Mouse (Mus musculus) erythroblast, embryonic 14.5 days (primary cell): ENCODE data around the gene Upf1. TPM values are rescaled to one million over a fixed set of nuclear protein-coding genes. Genes with fewer than 3 reads are reported as not detected.

ENCODE experiments used
- H3K27me3 ChIP-seq: 2 replicates; pipeline ENCODE4 v1.6.1; 2012; ENCODE audit warnings: inconsistent platforms; ENCODE audit not compliant: control insufficient read depth
- H3K36me3 ChIP-seq: 2 replicates; pipeline ENCODE4 v1.6.1; 2012; ENCODE audit warnings: mild to moderate bottlenecking, inconsistent platforms; ENCODE audit not compliant: control insufficient read depth
- H3K4me1 ChIP-seq: 2 replicates; pipeline ENCODE4 v1.6.1; 2012; ENCODE audit warnings: inconsistent platforms; ENCODE audit not compliant: control insufficient read depth
- H3K4me3 ChIP-seq: replicated peaks from 2 replicates; pipeline ENCODE3; 2012; ENCODE audit warnings: moderate library complexity, mild to moderate bottlenecking, inconsistent platforms
- H3K9me3 ChIP-seq: 2 replicates; pipeline ENCODE4 v1.6.1; 2012; ENCODE audit warnings: low read length, inconsistent platforms, mixed read lengths; ENCODE audit not compliant: control insufficient read depth
- GATA1 ChIP-seq: IDR thresholded peaks from 2 replicates; pipeline ENCODE4 v1.6.1; 2012; ENCODE audit warnings: low read length, inconsistent platforms, mixed read lengths
- TAL1 ChIP-seq: IDR thresholded peaks from 3 replicates; pipeline ENCODE4 v1.6.1; 2012; ENCODE audit warnings: low read length, inconsistent platforms, mixed read lengths
- polyA plus RNA-seq: library from polyadenylated mRNA; stranded (reverse); fragments of >175 nt; gene quantifications from 2 replicates; pipeline ENCODE4 v1.2.3, GENCODE M21; 2012

Gene Upf1
- polyA plus RNA-seq, 1 experiment, result 18.9 TPM

GRCm38 (mm10) chr8:70361484-70362032 lies 8.5 kb upstream of the Upf1 start:
- no peaks in the 10 kb centered on the region; the same call in 1 of the 2 replicates for H3K36me3 ChIP-seq
- H3K4me1 ChIP-seq, result peaks cover 40% of the 10 kb centered on the region
- H3K27me3 ChIP-seq, result peaks cover 12% of the 10 kb centered on the region
- no peak overlapping the region for H3K4me3 ChIP-seq
- peaks cover 6% of the 10 kb centered on the region for H3K9me3 ChIP-seq
- TF ChIP-seq TAL1 (no peak), GATA1 (no peak)

DNA sequence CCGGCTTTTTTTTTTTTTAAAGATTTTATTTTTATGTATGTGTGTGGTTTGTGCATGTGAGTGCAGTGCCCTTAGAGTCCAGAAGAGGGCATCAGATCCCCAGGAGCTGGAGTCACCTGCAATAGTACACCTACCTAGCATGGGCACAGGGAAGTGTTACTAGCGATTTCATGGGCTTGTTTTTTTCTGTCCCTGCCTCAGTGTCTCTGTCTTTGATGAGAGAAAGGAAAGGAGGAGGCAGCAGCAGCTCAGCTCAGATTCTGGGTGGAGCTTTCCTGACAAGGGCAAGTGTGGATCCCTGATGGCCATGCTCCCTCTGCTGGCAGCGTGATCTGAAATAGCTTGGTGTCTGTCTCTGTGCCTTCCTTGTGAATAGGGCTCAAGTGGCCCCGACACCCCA lies 7.7 kb upstream of the Upf1 start:
- peaks cover 12% of the 10 kb centered on the region for H3K27me3 ChIP-seq
- H3K4me1 ChIP-seq, result peaks cover 40% of the 10 kb centered on the region
- peaks cover 6% of the 10 kb centered on the region for H3K9me3 ChIP-seq
- H3K4me3 ChIP-seq, result no peak overlapping the region
- TF ChIP-seq GATA1, result no peak
- no peak for TF ChIP-seq TAL1
- H3K36me3 ChIP-seq, result no peaks in the 10 kb centered on the region; the same call in 1 of the 2 replicates

GRCm38 (mm10) chr8:70359411-70359810 lies 6.3 kb upstream of the Upf1 start:
- peaks cover 47% of the 10 kb centered on the region for H3K4me1 ChIP-seq
- no peaks in the 10 kb centered on the region; the same call in 1 of the 2 replicates for H3K36me3 ChIP-seq
- H3K9me3 ChIP-seq, result peaks cover 6% of the 10 kb centered on the region
- no peak overlapping the region for H3K4me3 ChIP-seq
- peaks cover 9% of the 10 kb centered on the region for H3K27me3 ChIP-seq
- no peak for TF ChIP-seq GATA1
- TF ChIP-seq TAL1, result no peak

DNA sequence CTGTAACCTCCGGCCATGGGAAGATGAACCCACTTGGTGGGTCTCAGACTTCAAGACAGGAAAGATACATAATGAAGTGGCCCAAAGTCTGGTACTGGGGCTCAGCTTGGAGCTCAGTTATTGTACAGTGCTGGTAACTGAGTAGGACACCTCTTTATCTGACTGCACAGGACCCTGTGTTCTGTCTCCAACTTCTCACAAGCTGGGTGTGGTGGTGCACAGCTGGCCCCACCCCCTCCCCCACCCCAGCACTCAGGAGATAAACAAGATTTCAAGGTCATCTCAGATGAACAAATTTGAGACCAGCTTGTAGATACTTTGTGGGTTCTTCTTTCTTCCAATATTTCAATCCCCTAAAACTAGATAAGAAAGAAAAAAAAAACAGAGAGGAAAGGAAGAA lies 3.0 kb upstream of the Upf1 start:
- Histone ChIP-seq H3K9me3 (peaks cover 6% of the 10 kb centered on the region), H3K4me3 (peak overlapping the region; percentile 30)
- TF ChIP-seq TAL1, result peak; percentile 38; the same call in 2 of the 3 replicates
- 0 out of 2 replicates have a peak, but pooled peaks have one; percentile 26 for TF ChIP-seq GATA1

GRCm38 (mm10) chr8:70354004-70354403 lies 926 bp upstream of the Upf1 start:
- TF ChIP-seq TAL1 (no peak), GATA1 (no peak)
- H3K36me3 ChIP-seq, result peaks cover 32% of the 10 kb centered on the region
- peaks cover 86% of the 10 kb centered on the region for H3K4me1 ChIP-seq
- H3K27me3 ChIP-seq, result no peaks in the 10 kb centered on the region
- peaks cover 2% of the 10 kb centered on the region; the same call in 1 of the 2 replicates for H3K9me3 ChIP-seq
- H3K4me3 ChIP-seq, result peak overlapping the region; percentile 89

More for the DNA sequence above, 3.0 kb upstream of the Upf1 start:
- peaks cover 70% of the 10 kb centered on the region for H3K4me1 ChIP-seq
- H3K27me3 ChIP-seq, result peaks cover 3% of the 10 kb centered on the region; the same call in 1 of the 2 replicates
- H3K36me3 ChIP-seq, result peaks cover 11% of the 10 kb centered on the region

DNA sequence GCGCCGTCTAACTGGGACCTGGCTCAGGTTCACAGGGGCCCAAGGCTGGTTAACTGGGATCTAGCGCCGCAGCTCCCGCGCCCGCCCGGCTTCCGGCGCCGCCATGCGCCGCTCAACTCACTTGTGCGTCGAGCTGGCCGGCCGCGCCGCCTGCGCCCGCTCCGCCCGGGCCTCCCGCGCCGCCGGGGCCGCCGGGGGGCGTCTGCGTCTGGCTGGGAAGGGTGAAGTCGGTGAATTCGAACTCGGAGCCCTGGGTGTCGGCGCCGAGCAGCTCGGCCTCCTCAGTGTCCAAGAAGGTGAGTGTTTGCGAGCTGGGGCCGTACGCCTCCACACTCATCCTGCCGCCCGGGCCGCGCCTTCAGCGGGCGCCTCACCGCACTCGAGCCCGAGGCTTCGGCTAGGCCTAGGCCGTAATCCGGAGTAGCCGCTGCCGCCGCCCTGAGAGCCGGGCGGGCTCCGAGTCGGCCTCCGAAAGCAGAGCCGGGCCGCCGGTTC lies 374 bp downstream of the Upf1 start:
- TF ChIP-seq TAL1, result no peak
- Histone ChIP-seq H3K27me3 (no peaks in the 10 kb centered on the region), H3K4me3 (peak overlapping the region; percentile 89), H3K9me3 (peaks cover 2% of the 10 kb centered on the region; the same call in 1 of the 2 replicates), H3K36me3 (peaks cover 45% of the 10 kb centered on the region), H3K4me1 (peaks cover 88% of the 10 kb centered on the region)

DNA sequence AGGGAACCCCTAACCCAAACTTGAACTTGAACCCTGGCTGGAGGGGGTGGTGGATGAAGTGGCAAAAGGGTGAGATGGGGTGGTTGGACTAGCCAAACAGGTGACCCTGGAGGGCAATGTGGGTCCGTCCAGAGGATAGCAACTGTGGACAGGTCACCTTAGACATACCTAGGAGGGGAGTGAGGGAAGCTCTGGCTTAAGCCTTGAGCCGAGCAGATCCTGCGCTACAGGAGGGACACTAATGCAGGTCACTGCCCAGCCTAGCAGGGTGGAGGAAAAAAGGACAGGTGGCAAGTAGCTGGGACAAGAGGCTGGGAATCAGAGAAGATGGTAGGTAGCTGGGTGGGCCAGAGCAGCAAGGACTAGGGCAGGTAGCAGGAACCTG lies 1.1 kb downstream of the Upf1 start:
- Histone ChIP-seq H3K4me1 (peaks cover 88% of the 10 kb centered on the region), H3K36me3 (peaks cover 52% of the 10 kb centered on the region), H3K4me3 (peak overlapping the region; percentile 89), H3K27me3 (no peaks in the 10 kb centered on the region), H3K9me3 (peaks cover 2% of the 10 kb centered on the region; the same call in 1 of the 2 replicates)
- TF ChIP-seq TAL1, result no peak
- no peak for TF ChIP-seq GATA1

DNA sequence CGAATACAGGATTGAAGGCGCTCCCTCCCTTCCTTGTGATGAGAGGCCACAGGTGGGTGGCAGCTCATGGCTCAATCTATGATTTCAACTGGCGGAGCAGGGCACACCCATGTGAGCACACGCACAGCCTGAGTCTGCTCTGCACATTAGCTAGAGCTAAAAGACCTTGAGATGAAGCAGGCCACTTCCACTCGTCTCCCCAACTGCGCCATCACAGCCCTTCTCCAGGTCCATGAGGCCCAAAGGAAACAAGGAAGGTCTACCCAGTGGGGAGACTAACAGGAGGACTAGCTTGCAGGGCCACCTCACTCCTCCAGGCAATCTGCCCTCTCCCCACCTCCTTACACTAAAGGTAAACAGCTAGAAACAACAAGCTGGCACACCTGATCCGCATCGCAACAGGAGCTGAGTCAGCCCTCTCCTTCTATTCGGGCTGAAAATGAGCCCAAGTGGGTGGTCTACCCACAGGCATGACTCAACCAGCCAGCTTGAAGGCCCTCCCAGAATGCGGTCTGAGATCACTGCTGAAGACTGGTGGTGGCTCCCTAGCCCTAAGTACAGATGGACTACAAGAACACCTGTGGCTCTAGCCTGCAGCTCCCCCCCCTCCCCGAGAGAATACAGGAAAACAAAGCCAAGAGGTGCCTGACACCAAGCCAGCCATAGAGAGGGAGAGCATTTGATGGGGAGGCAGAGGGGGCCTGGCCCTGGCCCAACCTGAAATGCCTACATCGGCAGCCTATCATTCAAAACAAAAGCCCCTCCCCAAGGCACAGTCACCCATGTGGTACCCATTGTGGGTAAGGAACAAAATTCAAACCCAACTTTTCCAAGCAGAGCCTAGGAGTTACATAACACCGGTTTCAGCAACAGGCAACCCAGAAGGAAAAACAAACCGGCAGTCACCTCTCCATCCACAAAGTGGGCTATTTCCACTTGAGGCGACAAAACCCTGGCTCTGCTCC lies 1.8 kb downstream of the Upf1 start:
- no peaks in the 10 kb centered on the region for H3K9me3 ChIP-seq
- H3K36me3 ChIP-seq, result peaks cover 59% of the 10 kb centered on the region
- TF ChIP-seq GATA1 (no peak), TAL1 (no peak)
- peak overlapping the region; percentile 89 for H3K4me3 ChIP-seq
- no peaks in the 10 kb centered on the region for H3K27me3 ChIP-seq
- peaks cover 86% of the 10 kb centered on the region for H3K4me1 ChIP-seq
